Mouse (Mus musculus): ENCODE data around the gene Cdk13.

GRCm38 (mm10) chr13:17694414-17694813 lies 110.5 kb downstream of the Cdk13 start:
- TF ChIP-seq CTCF (IDR thresholded peaks at IDR 0.05; ENCODE audit: extremely low read depth, insufficient read depth, low read length) (no peak), POLR2A (IDR thresholded peaks at IDR 0.05; ENCODE audit: extremely low read depth, insufficient read depth, low read length) (no peak)
